Mouse (Mus musculus) heart, adult 9 months (tissue): ENCODE measurements around the gene Rbpj.

Experiments used
- DNase-seq, 2 experiments: peaks; one replicate each; pipeline ENCODE4 v3.0.0; 2022; ENCODE audit warnings: low spot score in 2 of 2

The Rbpj gene

DNA sequence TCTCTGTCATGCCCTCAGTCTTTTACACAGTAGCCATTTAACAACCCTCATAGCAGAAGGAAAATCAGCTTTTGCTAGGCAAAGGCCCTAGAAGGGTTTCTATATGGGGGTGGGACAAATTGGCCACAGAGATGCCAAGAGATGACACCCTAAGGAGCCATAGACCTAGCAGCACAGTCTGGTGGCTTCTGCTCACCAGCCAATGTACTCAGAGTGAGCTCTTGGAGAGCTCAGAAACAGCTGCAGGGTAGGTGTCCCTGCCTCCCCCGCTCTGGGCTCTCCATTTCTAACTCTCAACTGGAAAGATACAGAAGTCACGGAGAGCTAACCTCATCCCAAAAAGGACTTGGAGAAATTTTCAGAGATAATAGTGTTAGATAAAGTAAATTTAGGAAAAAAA is 44.0 kb downstream of the Rbpj start:
- DNase-seq = no peak

DNA sequence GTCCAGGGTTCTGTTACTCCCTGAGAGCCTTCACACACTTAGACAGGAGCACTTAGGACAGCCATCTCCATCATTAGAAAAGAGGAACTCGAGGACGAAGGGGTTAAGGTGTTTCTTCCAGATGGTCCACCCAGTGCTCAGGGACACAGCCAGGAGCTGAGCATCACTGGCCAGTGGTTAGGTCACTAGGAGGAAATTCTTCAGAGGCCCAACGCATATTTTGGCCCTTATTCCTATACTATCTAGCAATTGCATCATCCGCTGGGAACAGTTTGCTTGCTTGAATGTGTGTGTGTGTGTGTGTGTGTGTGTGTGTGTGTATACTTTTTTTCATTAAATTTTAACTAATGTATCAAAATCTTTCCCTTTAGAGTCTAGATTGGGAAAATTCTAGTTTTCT is 45.5 kb downstream of the Rbpj start:
- peak; percentile 58 to 62 for DNase-seq

DNA sequence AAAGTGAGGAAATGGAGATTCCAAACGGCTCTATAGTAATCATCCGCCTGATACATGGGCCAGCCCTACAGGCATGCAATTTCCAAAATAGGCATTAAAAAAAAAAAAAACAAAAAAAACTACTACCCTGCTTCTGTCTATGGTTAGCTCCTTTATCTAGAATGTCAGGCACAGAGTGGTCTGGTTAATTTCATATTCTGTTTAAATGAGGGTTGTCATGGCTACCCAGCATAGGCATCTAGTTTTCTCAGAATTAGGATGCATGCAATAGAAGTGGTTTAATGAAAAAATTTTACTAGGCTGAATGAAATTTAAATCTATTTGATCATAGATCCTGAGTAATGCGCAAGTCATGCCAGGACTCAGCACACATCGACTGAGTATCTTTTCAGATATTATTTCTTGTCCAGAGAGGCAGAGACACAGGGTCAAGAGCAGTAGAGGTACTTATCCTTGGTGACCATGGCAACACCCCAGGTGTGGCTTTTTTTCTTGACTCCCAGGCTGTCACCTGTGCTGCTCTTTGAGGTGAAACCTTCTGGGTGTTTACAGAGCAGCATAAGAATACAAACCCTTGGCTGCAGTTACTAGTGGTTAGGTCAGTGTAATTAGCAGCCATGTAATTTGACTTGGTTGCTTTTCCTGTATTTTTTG is 49.1 kb downstream of the Rbpj start:
- DNase-seq = no peak

GRCm38 (mm10) chr5:53516482-53516881 is 50.5 kb downstream of the Rbpj start:
- DNase-seq = no peak

GRCm38 (mm10) chr5:53517802-53518201 is 51.9 kb downstream of the Rbpj start:
- no peak for DNase-seq

GRCm38 (mm10) chr5:53519131-53519530 is 53.2 kb downstream of the Rbpj start:
- no peak for DNase-seq

DNA sequence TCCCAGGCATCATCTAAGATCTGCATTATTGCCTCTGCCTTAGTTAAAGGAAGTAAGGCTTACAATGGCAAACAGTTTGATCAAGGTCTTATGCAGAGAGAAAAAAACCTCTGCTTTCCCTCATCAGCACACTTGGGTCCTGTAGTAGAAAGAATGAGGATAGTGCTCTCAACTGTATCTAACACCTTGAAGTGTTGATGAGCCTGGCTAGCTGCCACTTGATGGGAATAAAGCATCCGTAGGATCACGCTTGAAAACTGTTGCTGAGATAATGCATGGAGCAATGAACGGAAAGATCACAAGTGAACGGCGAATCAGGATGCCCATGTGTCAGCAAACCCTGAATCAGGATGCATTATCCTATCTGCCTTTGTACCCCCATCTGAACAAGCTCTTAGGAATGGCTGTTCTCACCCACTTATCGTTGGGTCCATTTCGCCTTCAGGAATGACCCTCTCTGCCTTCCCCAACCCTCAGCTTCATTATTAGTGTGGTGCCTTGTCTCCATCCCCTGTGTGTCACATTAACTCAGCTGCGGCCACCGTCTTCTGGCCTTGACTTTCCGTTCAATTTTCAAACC is 54.1 kb downstream of the Rbpj start:
- DNase-seq = no peak

- DNase-seq = peak; percentile 47 to 69
These were observed 57.1 kb downstream of the Rbpj start for GRCm38 (mm10) chr5:53523046-53523445.

GRCm38 (mm10) chr5:53524162-53524561 is 58.2 kb downstream of the Rbpj start:
- no peak for DNase-seq

GRCm38 (mm10) chr5:53524831-53525230 is 58.9 kb downstream of the Rbpj start:
- DNase-seq = no peak

DNA sequence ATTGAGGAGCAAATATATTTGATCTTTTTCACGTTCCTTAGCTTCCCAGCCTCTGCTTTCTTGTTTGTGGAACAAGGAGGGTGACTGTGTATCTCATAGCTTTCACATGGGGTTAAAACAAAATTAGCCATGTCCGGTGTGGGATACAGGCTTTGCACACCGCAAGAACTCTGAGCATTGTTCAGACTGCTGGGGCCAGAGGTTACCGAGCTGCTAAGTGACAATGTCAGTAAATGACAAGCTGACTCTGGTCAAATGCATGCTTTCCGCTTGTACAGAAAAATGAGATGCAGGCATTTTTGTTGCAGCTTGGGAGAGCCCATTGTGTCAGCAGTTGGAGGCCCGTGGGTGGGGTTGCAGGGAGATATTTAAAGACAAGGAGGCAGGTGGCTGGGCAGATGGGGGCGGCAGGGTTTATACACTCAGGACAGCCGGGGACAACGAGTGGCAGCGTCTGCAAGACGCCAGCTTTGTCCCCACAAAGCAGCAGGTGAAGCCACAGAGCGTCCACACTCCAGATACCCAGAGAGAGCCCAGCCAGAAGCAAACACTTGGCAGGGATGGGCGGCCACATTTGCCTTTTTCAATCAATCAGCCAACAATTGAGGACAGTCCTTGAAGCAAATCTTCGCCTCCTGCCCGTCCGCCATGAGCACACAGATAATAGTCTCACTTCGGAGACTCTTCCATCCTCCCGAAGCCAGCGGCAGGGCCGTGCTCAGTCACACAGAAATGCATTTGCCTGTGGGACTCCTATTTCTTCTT is 59.5 kb downstream of the Rbpj start:
- no peak for DNase-seq

GRCm38 (mm10) chr5:53526070-53526430 is 60.1 kb downstream of the Rbpj start:
- DNase-seq = no peak

DNA sequence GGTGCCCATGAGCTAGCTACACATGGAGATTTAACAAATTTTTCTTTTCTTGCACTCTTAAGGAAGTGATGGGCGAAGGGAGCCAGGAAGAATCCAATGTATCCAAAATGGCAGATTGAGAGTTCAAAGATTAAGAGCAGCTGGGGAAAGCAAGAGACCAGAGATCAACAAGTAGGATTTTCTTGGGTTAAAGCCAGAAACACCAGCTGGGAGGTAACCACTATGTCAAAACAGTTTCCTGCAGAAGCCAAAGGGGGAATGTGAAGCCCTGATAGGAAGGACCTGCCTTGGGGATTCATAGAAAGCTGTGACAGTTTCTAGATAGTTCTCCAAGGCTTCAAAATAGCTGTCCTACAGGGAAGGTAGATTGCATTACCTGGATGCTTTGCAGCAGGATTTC is 63.9 kb downstream of the Rbpj start:
- peak; percentile 71 to 81 for DNase-seq

DNA sequence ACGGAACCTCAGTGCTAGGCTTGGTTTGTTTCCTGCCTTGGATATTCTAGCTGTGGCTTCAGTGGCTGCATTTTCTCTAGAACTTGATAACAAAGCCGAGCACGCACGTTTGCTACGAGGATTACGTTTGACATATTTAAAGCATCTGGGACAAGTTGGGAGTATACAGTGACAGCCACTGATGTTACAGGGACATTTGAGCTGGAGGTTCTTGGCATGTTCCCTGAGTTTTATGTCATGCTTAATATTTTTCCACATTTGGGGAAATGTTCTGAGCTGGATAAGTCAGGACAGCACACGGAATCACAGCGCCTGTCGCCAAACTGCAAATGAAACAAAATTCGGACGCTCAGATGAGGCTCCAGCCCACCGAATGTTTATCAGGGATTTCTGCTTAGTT is 69.1 kb downstream of the Rbpj start:
- DNase-seq = no peak

- no peak for DNase-seq
These were observed 70.9 kb downstream of the Rbpj start for GRCm38 (mm10) chr5:53536635-53537554.

DNA sequence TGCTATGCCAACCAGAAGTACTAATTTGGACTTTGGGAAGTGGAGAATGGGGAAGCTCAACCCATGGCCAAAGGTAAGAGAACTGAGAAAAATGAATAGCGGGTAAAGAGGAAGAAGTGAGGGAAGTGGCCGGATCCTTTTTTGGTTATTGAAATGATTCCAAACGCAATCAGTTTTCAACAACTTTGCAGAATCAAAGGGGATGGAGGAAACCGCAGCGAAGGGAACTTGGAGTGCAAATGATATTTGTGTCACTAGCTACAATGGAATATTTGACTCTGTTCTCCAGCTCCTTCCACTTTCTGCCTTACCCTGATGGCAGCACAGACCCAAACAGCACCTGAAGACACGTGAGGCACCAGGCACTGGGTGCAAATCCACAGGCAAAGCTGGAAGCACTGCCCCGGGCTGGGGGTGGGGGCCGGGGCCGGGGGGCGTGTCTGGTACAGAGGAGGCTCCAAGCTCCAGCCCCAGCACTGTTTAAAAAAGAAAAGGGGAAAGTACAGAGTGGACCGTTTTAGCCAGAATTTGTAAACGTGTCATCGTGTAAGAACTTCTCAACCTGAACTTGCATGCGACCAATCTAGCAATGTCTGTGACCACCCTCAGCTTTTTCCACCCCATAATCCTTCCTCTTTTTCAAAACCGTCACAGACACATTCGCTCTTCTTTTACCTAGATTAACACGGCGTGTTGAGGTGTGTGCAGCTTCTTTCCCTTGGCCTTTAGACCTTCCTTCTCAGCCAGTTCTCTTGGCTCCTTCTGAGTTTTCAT is 74.1 kb downstream of the Rbpj start:
- DNase-seq = peak; percentile 45 to 71

DNA sequence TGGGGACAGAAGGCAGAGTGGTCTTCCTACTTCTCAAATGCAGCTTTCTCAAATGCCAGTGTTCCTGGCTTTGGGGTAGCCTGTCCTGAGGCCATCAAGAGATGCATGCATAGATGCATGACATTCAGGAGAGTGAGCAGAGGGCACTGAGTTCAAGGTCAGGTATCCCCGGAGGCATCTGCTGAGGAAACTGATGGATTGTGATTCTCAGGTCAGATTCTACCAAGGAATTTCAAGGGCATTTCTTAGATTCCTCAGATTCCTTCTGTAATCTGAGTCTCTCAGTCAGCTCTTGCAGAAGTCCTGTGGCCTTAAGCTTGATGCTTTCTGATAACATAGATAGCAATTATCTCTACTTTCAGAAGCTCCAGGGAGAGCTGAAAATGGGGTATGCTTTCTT is 76.1 kb downstream of the Rbpj start:
- DNase-seq = no peak

DNA sequence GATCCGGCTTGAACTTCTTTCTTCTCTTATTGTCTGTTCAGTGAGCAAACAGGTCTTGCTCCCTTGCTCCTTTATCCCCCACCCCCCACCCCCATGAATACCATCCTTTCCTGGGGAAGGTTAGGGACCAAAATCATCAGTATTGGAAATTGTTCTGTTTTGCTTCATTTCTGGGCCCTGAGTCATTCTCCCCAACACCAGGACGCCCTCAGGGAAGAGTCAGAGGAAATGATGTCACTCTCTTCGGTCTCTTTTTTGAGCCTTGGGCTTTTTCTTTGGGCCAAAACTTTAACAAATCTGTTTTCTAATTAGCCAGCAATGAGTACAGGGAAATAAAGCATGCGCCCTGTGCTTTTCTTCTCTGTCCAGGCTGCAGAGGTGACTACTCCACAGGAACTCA is 77.4 kb downstream of the Rbpj start:
- peak; percentile 52 to 58 for DNase-seq

DNA sequence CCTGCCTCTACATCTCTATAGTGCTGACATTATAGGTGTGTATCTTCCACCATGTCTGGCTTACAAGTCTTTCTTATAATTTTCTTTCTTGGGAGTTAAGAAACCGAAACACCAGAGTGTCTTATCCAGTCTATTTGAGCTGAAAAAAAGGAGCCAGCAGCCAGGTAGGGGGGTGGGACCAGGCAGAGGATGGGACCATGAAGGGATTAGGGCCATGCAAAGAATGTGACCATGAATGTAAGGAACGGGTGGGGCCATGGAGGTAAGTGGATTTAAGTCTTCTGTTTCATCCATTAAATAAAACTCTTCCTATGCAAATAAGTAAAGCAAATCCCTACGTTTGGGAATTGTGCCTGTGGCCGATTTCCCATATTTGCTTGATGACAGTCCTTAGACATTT is 78.0 kb downstream of the Rbpj start:
- DNase-seq = no peak

DNA sequence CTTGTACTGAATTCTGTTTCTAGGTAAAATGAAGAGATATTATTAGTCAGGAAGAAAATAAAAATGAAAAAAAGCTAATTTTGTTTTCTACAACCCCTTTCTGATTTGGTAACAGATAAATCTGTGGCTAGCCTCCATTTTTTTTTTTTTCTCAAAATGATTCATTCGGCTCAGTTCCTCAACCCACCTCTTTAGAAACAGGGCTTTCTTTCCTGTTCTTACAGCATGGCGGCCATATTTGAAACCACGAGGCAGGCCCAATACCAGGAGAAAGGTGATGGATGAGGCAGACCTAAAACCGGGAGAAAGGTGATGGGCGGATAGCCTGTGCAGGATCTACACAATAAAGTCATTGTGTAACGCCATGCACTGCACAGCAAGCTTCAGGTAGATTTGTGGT is 80.5 kb downstream of the Rbpj start:
- no peak for DNase-seq

GRCm38 (mm10) chr5:53546979-53547472 is 81.1 kb downstream of the Rbpj start:
- DNase-seq = peak in 1 of 2 experiments; percentile 40
